Mouse (Mus musculus) ES-E14 (cell line): ENCODE results near the gene Ldah. TPM values are rescaled to one million over a fixed set of nuclear protein-coding genes. Genes with fewer than 3 reads are reported as not detected.

Source experiments
- DNase-seq: peaks from one replicate; pipeline ENCODE4 v3.0.0-alpha.2; 2013; ENCODE audit warnings: low read depth, low spot score
- H3K27ac ChIP-seq: 2 replicates; pipeline ENCODE4 v1.5.1; 2012; ENCODE audit warnings: low read depth, mild to moderate bottlenecking, low read length, moderate library complexity, mixed read lengths; ENCODE audit not compliant: poor library complexity, insufficient read depth, severe bottlenecking
- H3K36me3 ChIP-seq: 2 replicates; pipeline ENCODE4 v1.6.1; 2012; ENCODE audit warnings: mild to moderate bottlenecking, low read length, moderate library complexity, mixed read lengths; ENCODE audit not compliant: control insufficient read depth, poor library complexity, insufficient read depth, severe bottlenecking
- H3K4me1 ChIP-seq, 2 experiments: fragments of 150-350 bp in 1 of 2; sonication (generic) in 1 of 2; 2 replicates each; pipeline ENCODE4 v1.6.1; 2012; ENCODE audit warnings: low read length in 2 of 2, mild to moderate bottlenecking in 1 of 2, mixed read lengths in 1 of 2; ENCODE audit not compliant: control insufficient read depth in 2 of 2, insufficient read depth in 2 of 2, poor library complexity in 1 of 2
- H3K4me3 ChIP-seq, 2 experiments: fragments of 150-350 bp in 1 of 2; sonication (generic) in 1 of 2; 2 replicates each; pipeline ENCODE4 v1.5.1; 2012; ENCODE audit warnings: low read length in 2 of 2, low read depth in 1 of 2, mild to moderate bottlenecking in 1 of 2, mixed read lengths in 1 of 2; ENCODE audit not compliant: insufficient read depth in 1 of 2, poor library complexity in 1 of 2, severe bottlenecking in 1 of 2
- H3K9ac ChIP-seq: 2 replicates; pipeline ENCODE4 v1.6.1; 2012; ENCODE audit warnings: low read depth, mild to moderate bottlenecking, low read length, mixed read lengths; ENCODE audit not compliant: poor library complexity, insufficient read depth, severe bottlenecking
- H3K9me3 ChIP-seq: fragments of 150-350 bp; sonication (generic); 2 replicates; pipeline ENCODE4 v1.6.1; 2012; ENCODE audit warnings: low read depth, mild to moderate bottlenecking, low read length; ENCODE audit not compliant: control insufficient read depth, insufficient read depth
- CHD2 ChIP-seq: IDR thresholded peaks from 2 replicates; pipeline ENCODE4 v1.6.1; 2014; ENCODE audit warnings: mild to moderate bottlenecking, low read depth, low read length, inconsistent platforms
- HCFC1 ChIP-seq: IDR thresholded peaks from 2 replicates; pipeline ENCODE4 v1.6.1; 2012; ENCODE audit warnings: low read length, inconsistent platforms, borderline replicate concordance; ENCODE audit not compliant: insufficient read depth
- MAFK ChIP-seq: IDR thresholded peaks from 2 replicates; pipeline ENCODE4 v1.6.1; 2014; ENCODE audit warnings: mild to moderate bottlenecking, low read depth, low read length, inconsistent platforms; ENCODE audit not compliant: insufficient read depth
- ZC3H11A ChIP-seq: IDR thresholded peaks from 2 replicates; pipeline ENCODE4 v1.6.1; 2012; ENCODE audit warnings: low read depth, mild to moderate bottlenecking, inconsistent platforms, low read length, borderline replicate concordance
- ZNF384 ChIP-seq: IDR thresholded peaks from 2 replicates; pipeline ENCODE4 v1.6.1; 2012; ENCODE audit warnings: low read depth, low read length, inconsistent platforms
- in situ Hi-C, 2 experiments: fragments of 600-800 bp; cut with MboI; formaldehyde crosslinking; loops; one replicate each; pipeline ENCODE4 v1.15.1; 2025; ENCODE audit warnings: low sequenced_read_pairs in 2 of 2, inconsistent platforms in 1 of 2; ENCODE audit not compliant: unreplicated experiment in 2 of 2
- total RNA-seq: library from RNA; depleted of rRNA; stranded (reverse); fragments of 300-350 nt; gene quantifications from 2 replicates; pipeline ENCODE4 v1.2.3, GENCODE M21; 2012

Gene Ldah
- total RNA-seq, 1 experiment, result 27.4 TPM

DNA sequence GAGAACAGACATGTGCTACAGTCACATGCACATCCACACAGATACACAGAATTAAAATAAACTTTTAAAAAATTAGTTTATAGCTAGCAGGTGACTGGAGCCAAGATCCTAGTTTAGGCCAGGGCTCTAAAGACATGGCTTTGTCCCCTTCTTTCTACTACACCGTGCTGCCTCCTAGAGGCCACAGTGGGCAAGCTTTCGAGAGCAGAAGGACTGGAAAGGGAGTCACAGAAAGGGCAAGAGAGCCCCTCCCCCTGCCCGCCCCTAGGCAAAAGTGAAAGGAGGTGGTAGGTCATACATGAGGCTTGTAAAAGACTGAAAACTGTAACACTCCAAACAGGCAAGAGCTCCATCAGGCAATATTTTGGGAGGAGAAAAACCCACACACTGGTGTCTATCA, 80.1 kb downstream of the Ldah start:
- TF ChIP-seq CHD2 (no peak), HCFC1 (no peak), ZNF384 (no peak), MAFK (no peak), ZC3H11A (0 out of 2 replicates have a peak, but pooled peaks have one; percentile 36)
- no peak overlapping the region for H3K4me3 ChIP-seq
- H3K36me3 ChIP-seq, result peaks cover 3% of the 10 kb centered on the region; the same call in 1 of the 2 replicates
- no peaks in the 10 kb centered on the region for H3K9me3 ChIP-seq
- in situ Hi-C loops, result loop anchor here (25.0 kb wide), 2 partner anchors 226 to 1299 kb away; no protein-coding TSS in a partner anchor
- no peaks in the 10 kb centered on the region for H3K4me1 ChIP-seq
- no peak for DNase-seq
- no peak overlapping the region for H3K27ac ChIP-seq
- H3K9ac ChIP-seq, result no peak overlapping the region

DNA sequence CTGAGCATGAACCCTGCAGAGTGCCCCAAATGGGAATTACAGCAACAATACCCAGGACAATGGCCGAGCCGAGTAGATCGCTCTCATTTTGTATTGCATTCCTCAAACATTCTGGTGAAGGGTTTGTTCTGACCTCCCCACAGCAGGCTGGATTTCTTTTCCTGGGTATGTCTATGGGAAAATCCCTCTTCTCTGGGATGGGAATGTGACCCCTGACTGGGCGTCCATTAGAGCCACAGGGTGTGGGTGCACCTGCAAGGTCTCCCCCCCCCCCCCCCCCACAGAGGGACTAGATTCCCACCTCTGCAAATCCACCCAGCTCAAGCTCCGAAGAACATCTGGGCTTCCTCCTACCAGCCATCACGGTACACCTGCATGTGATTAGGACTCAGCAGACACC, 81.2 kb downstream of the Ldah start:
- H3K4me3 ChIP-seq, result no peak overlapping the region
- no peaks in the 10 kb centered on the region for H3K4me1 ChIP-seq
- in situ Hi-C loops, result loop anchor here (25.0 kb wide), 2 partner anchors 227 to 1298 kb away; no protein-coding TSS in a partner anchor
- no peak overlapping the region for H3K9ac ChIP-seq
- TF ChIP-seq CHD2 (no peak), HCFC1 (no peak), ZC3H11A (no peak), MAFK (no peak), ZNF384 (no peak)
- DNase-seq, result no peak
- no peaks in the 10 kb centered on the region for H3K9me3 ChIP-seq
- H3K27ac ChIP-seq, result no peak overlapping the region
- peaks cover 3% of the 10 kb centered on the region; the same call in 1 of the 2 replicates for H3K36me3 ChIP-seq

DNA sequence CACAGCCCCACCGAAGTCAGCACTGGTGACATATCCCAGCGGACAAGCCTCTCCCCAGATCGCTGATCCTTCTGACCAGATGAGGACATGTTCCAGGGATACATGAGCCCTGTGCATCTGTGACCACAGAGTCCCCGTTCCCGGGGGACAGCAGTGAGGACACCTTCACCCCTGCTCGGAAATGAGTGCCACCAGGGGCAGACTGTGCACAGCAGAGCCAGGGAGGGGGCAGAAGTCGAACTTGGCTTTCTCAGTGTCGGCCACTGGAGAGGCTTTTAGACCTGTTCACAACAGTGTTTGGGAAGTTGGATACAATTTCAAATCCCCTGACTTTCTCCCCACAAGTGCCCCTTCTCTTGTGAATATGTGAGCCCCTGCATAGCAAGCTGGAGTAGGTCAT, 81.6 kb downstream of the Ldah start:
- Histone ChIP-seq H3K9ac (no peak overlapping the region), H3K9me3 (no peaks in the 10 kb centered on the region), H3K36me3 (peaks cover 1% of the 10 kb centered on the region; the same call in 1 of the 2 replicates), H3K4me1 (no peaks in the 10 kb centered on the region), H3K4me3 (no peak overlapping the region), H3K27ac (no peak overlapping the region)
- DNase-seq, result no peak
- TF ChIP-seq MAFK (no peak), HCFC1 (no peak), ZNF384 (no peak), ZC3H11A (no peak), CHD2 (no peak)
- in situ Hi-C loops, result loop anchor here (25.0 kb wide), 2 partner anchors 227 to 1298 kb away; no protein-coding TSS in a partner anchor

DNA sequence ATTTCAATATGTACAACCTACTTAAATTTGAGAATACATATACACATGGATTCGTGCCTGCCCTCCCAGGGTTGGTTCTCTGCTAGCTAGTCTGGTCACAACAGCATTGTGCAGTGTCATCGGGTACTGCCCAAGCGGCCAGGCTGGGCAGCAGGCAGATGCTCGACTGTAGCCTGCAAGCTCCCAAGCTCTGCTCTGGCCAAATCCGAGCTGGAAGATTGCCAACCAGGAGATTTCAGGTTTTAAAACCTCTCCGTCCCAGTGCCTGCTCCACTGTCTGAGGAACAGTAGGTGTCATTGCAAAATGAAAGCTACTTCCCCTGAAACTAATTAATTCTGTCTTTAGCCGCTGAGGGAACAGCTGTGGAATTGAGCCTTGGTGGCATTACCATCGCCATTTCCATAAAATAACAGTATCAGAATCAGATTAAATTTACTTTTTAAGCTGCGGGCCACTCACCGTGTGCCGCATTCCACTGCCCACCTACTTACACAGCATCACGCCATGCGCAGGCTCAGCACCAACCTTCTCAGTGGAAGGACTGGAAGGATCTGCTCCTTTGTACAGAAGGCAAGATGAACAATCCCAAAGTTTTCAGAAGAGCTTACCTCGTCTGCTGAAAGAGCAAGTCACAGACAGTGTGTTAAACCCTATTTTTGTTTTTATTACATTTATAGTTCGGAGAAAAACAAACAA, 83.4 kb downstream of the Ldah start:
- H3K9ac ChIP-seq, result no peak overlapping the region
- TF ChIP-seq ZC3H11A (no peak), HCFC1 (no peak), MAFK (no peak), ZNF384 (no peak), CHD2 (no peak)
- no peak overlapping the region for H3K4me3 ChIP-seq
- H3K4me1 ChIP-seq, result no peaks in the 10 kb centered on the region
- H3K27ac ChIP-seq, result no peak overlapping the region
- H3K9me3 ChIP-seq, result no peaks in the 10 kb centered on the region
- no peaks in the 10 kb centered on the region for H3K36me3 ChIP-seq
- in situ Hi-C loops, result loop anchor here (25.0 kb wide), 2 partner anchors 229 to 1296 kb away; no protein-coding TSS in a partner anchor
- no peak for DNase-seq
